Mouse (Mus musculus) gastrocnemius, postnatal 10 days (tissue): Measurements from ENCODE around the gene Alox8. TPM values are rescaled to one million over a fixed set of nuclear protein-coding genes. Genes with fewer than 3 reads are reported as not detected.

Experiments used
- DNase-seq: peaks from one replicate; pipeline ENCODE4 v3.0.0; 2021; ENCODE audit warnings: mixed read lengths
- total RNA-seq, 2 experiments: library from RNA; stranded (reverse); gene quantifications; 2 replicates each; pipeline ENCODE4 v1.2.3; 2021

The Alox8 gene
- total RNA-seq, 2 experiments from 2014 or later = 0.09 TPM; not detected in 1

GRCm38 (mm10) chr11:69179512-69179911, 18.1 kb downstream of the Alox8 start:
- DNase-seq = no peak

- no peak for DNase-seq
Observed at GRCm38 (mm10) chr11:69178525-69178924, 19.1 kb downstream of the Alox8 start.

- no peak for DNase-seq
Observed at GRCm38 (mm10) chr11:69174722-69175121, 22.9 kb downstream of the Alox8 start.

- no peak for DNase-seq
Observed at GRCm38 (mm10) chr11:69172606-69173005, 25.0 kb downstream of the Alox8 start.

- DNase-seq = peak; percentile 86
Observed at GRCm38 (mm10) chr11:69171626-69172025, 26.0 kb downstream of the Alox8 start.

GRCm38 (mm10) chr11:69169313-69169712, 28.3 kb downstream of the Alox8 start:
- DNase-seq = no peak

GRCm38 (mm10) chr11:69156800-69157199, 40.8 kb downstream of the Alox8 start, which contains the start of gene Alox12b:
Alox12b (plus strand) TSS chr11:69156989.
- DNase-seq = no peak

GRCm38 (mm10) chr11:69155351-69155750, 42.3 kb downstream of the Alox8 start:
- DNase-seq = no peak

- no peak for DNase-seq
Observed at GRCm38 (mm10) chr11:69153831-69154230, 43.8 kb downstream of the Alox8 start.

GRCm38 (mm10) chr11:69151004-69151403, 46.6 kb downstream of the Alox8 start:
- DNase-seq = no peak

- DNase-seq = peak; percentile 74
Observed at GRCm38 (mm10) chr11:69150444-69150843, 47.2 kb downstream of the Alox8 start.

- peak; percentile 60 for DNase-seq
Observed at GRCm38 (mm10) chr11:69149728-69150127, 47.9 kb downstream of the Alox8 start.

- no peak for DNase-seq
Observed at GRCm38 (mm10) chr11:69148451-69148960, 49.1 kb downstream of the Alox8 start.

- DNase-seq = no peak
Observed at GRCm38 (mm10) chr11:69147546-69147945, 50.1 kb downstream of the Alox8 start.

- DNase-seq = no peak
Observed at GRCm38 (mm10) chr11:69135361-69135760, 62.3 kb downstream of the Alox8 start.

- DNase-seq = no peak
Observed at GRCm38 (mm10) chr11:69134622-69134968, 63.0 kb downstream of the Alox8 start.

Other genes with a start within 250 kb of the Alox8 start
- gene Arhgef15, start 240.4 kb downstream of the Alox8 start, total RNA-seq = 10 to 100 TPM; 13.0 to 17.1 TPM
- gene Slc25a35, start 229.7 kb downstream of the Alox8 start, total RNA-seq = 1 to 10 TPM; 2.3 to 3.7 TPM
- 10 to 100 TPM; 45.0 to 57.6 TPM for gene Rangrf, start 222.7 kb downstream of the Alox8 start, total RNA-seq
- 10 to 100 TPM in 1 of 2 experiments, 1 to 10 TPM in 1; 7.8 to 11.2 TPM for gene Pfas, start 189.4 kb downstream of the Alox8 start, total RNA-seq
- 10 to 100 TPM; 11.2 to 17.2 TPM for gene Ctc1, start 181.9 kb downstream of the Alox8 start, total RNA-seq
- 10 to 100 TPM; 10.2 to 11.6 TPM for gene Aurkb, start 152.2 kb downstream of the Alox8 start, total RNA-seq
- gene Borcs6, start 138.1 kb downstream of the Alox8 start, total RNA-seq = 10 to 100 TPM; 12.6 to 13.9 TPM
- gene Tmem107, start 127.0 kb downstream of the Alox8 start, total RNA-seq = 1 to 10 TPM; 4.3 to 5.2 TPM
- gene Vamp2, start 109.4 kb downstream of the Alox8 start, total RNA-seq = 10 to 100 TPM; 52.4 to 55.8 TPM
- 10 to 100 TPM; 17.5 to 78.6 TPM for gene Per1, start 102.6 kb downstream of the Alox8 start, total RNA-seq
- not detected for gene Hes7, start 77.4 kb downstream of the Alox8 start, total RNA-seq
- gene 9130213A22Rik, start 75.3 kb downstream of the Alox8 start, total RNA-seq = under 1 TPM; 0.27 to 0.49 TPM
- gene Aloxe3, start 71.9 kb downstream of the Alox8 start, total RNA-seq = under 1 TPM in 1 of 2 experiments, not detected in 1; 0.27 TPM
- not detected for gene Alox12b, start 40.9 kb downstream of the Alox8 start, total RNA-seq
- gene Gucy2e, start 39.2 kb upstream of the Alox8 start, total RNA-seq = not detected
- gene Cntrob, start 125.9 kb upstream of the Alox8 start, total RNA-seq = 1 to 10 TPM; 4.7 to 6.6 TPM
- gene Trappc1, start 126.1 kb upstream of the Alox8 start, total RNA-seq = 10 to 100 TPM; 55.4 to 55.5 TPM
- gene Kcnab3, start 128.4 kb upstream of the Alox8 start, total RNA-seq = under 1 TPM; 0.42 to 0.93 TPM
- gene Rnf227, start 142.6 kb upstream of the Alox8 start, total RNA-seq = 1 to 10 TPM in 1 of 2 experiments, under 1 TPM in 1; 0.85 to 2.1 TPM
- gene Chd3, start 171.6 kb upstream of the Alox8 start, total RNA-seq = 10 to 100 TPM; 39.0 to 59.5 TPM
- 10 to 100 TPM; 83.8 to 94.5 TPM for gene Naa38, start 197.6 kb upstream of the Alox8 start, total RNA-seq
- gene Cyb5d1, start 197.8 kb upstream of the Alox8 start, total RNA-seq = 10 to 100 TPM; 18.8 to 22.3 TPM
- 10 to 100 TPM; 14.0 to 15.7 TPM for gene Tmem88, start 200.4 kb upstream of the Alox8 start, total RNA-seq
- gene Kdm6b, start 215.8 kb upstream of the Alox8 start, total RNA-seq = 10 to 100 TPM; 35.9 to 47.5 TPM